Mouse (Mus musculus) hindbrain, embryonic 15.5 days (tissue): ENCODE data around the gene Nt5c3b. TPM values are rescaled to one million over a fixed set of nuclear protein-coding genes. Genes with fewer than 3 reads are reported as not detected.

Experiments used
- ATAC-seq: fragments of 200-750 bp; cut with Nextera tagmentation; 2 replicates; pipeline ENCODE4 v1.8.0; 2017; ENCODE audit warnings: low read depth, moderate number of reproducible peaks, moderate TSS enrichment; ENCODE audit not compliant: low FRiP score
- H3K27ac ChIP-seq: fragments of 300-500 bp; sonication (generic); replicated peaks from 2 replicates; pipeline ENCODE4 v1.5.1; 2015; ENCODE audit warnings: mild to moderate bottlenecking, inconsistent platforms
- H3K27me3 ChIP-seq: fragments of 300-500 bp; sonication (generic); 2 replicates; pipeline ENCODE4 v1.6.1; 2015; ENCODE audit warnings: control low read depth, inconsistent platforms
- H3K36me3 ChIP-seq: fragments of 300-500 bp; sonication (generic); 2 replicates; pipeline ENCODE4 v1.6.1; 2015; ENCODE audit warnings: control low read depth, inconsistent platforms
- H3K4me1 ChIP-seq: fragments of 300-500 bp; sonication (generic); replicated peaks from 2 replicates; pipeline ENCODE4 v1.6.1; 2015; ENCODE audit warnings: control low read depth, inconsistent platforms
- H3K4me2 ChIP-seq: fragments of 300-500 bp; sonication (generic); 2 replicates; pipeline ENCODE4 v1.6.1; 2015; ENCODE audit warnings: moderate library complexity, mild to moderate bottlenecking, inconsistent platforms
- H3K4me3 ChIP-seq: fragments of 300-500 bp; sonication (generic); 2 replicates; pipeline ENCODE4 v1.5.1; 2015; ENCODE audit warnings: mild to moderate bottlenecking, inconsistent platforms
- H3K9ac ChIP-seq: fragments of 300-500 bp; sonication (generic); 2 replicates; pipeline ENCODE4 v1.6.1; 2015; ENCODE audit warnings: inconsistent platforms
- H3K9me3 ChIP-seq: fragments of 300-500 bp; sonication (generic); 2 replicates; pipeline ENCODE4 v1.6.1; 2016; ENCODE audit warnings: control low read depth, inconsistent platforms
- WGBS: fragments of 180-500 bp; shearing (Covaris S2); methylation state at CpG from one replicate; pipeline ENCODE4 v1.1.7; 2015; 5-methylcytosine and 5-hydroxymethylcytosine counted together
- polyA plus RNA-seq: library from polyadenylated mRNA; unstranded; fragments of >200 nt; fragmentation: Nextera tagmentation; extraction: Ambion mirVana; gene quantifications from 2 replicates; pipeline ENCODE4 v1.2.1, GENCODE M21; 2015

Nt5c3b gene
- polyA plus RNA-seq, 1 experiment from 2014 or later, result 112 TPM

- ATAC-seq, result no peak
- 84% methylated on average over 8 of the region's 8 CpGs for WGBS
- Histone ChIP-seq H3K9ac (no peak overlapping the region), H3K27me3 (no peaks in the 10 kb centered on the region), H3K4me2 (no peak overlapping the region), H3K27ac (no peak overlapping the region), H3K36me3 (no peaks in the 10 kb centered on the region), H3K9me3 (no peaks in the 10 kb centered on the region), H3K4me1 (no peaks in the 10 kb centered on the region), H3K4me3 (no peak overlapping the region)
Observed at GRCm38 (mm10) chr11:100406273-100406672, 35.3 kb downstream of the Nt5c3b start.

GRCm38 (mm10) chr11:100404456-100405074 is 37.0 kb downstream of the Nt5c3b start:
- ATAC-seq, result no peak
- Histone ChIP-seq H3K9me3 (no peaks in the 10 kb centered on the region), H3K36me3 (no peaks in the 10 kb centered on the region), H3K27ac (no peak overlapping the region), H3K4me1 (no peaks in the 10 kb centered on the region), H3K27me3 (no peaks in the 10 kb centered on the region), H3K9ac (no peak overlapping the region), H3K4me3 (no peak overlapping the region), H3K4me2 (no peak overlapping the region)
- WGBS, result 90% methylated on average over 3 of the region's 3 CpGs

GRCm38 (mm10) chr11:100403445-100404134 is 38.0 kb downstream of the Nt5c3b start:
- Histone ChIP-seq H3K4me2 (no peak overlapping the region), H3K4me3 (no peak overlapping the region), H3K9me3 (no peaks in the 10 kb centered on the region), H3K27ac (no peak overlapping the region), H3K36me3 (no peaks in the 10 kb centered on the region), H3K9ac (no peak overlapping the region), H3K27me3 (no peaks in the 10 kb centered on the region), H3K4me1 (no peaks in the 10 kb centered on the region)
- WGBS, result 73% methylated on average over 10 of the region's 10 CpGs
- ATAC-seq, result no peak

GRCm38 (mm10) chr11:100402682-100403081 is 38.9 kb downstream of the Nt5c3b start:
- no peaks in the 10 kb centered on the region for H3K36me3 ChIP-seq
- H3K27ac ChIP-seq, result no peak overlapping the region
- no peak overlapping the region for H3K4me2 ChIP-seq
- no peaks in the 10 kb centered on the region for H3K9me3 ChIP-seq
- no peak overlapping the region for H3K9ac ChIP-seq
- no peak overlapping the region for H3K4me3 ChIP-seq
- 83% methylated on average over 2 of the region's 2 CpGs for WGBS
- no peak for ATAC-seq
- H3K27me3 ChIP-seq, result no peaks in the 10 kb centered on the region
- H3K4me1 ChIP-seq, result peaks cover 5% of the 10 kb centered on the region; the same call in 1 of the 2 replicates

GRCm38 (mm10) chr11:100402240-100402639 is 39.4 kb downstream of the Nt5c3b start:
- no peak overlapping the region for H3K27ac ChIP-seq
- H3K4me1 ChIP-seq, result peaks cover 6% of the 10 kb centered on the region
- H3K9me3 ChIP-seq, result no peaks in the 10 kb centered on the region
- no peaks in the 10 kb centered on the region for H3K36me3 ChIP-seq
- no peaks in the 10 kb centered on the region for H3K27me3 ChIP-seq
- H3K4me2 ChIP-seq, result no peak overlapping the region
- H3K9ac ChIP-seq, result no peak overlapping the region
- ATAC-seq, result no peak
- 46% methylated on average over 6 of the region's 6 CpGs for WGBS
- H3K4me3 ChIP-seq, result no peak overlapping the region

GRCm38 (mm10) chr11:100400842-100401241 is 40.8 kb downstream of the Nt5c3b start:
- ATAC-seq, result no peak
- 84% methylated on average over 6 of the region's 6 CpGs for WGBS

GRCm38 (mm10) chr11:100399727-100400538 is 41.7 kb downstream of the Nt5c3b start:
- 82% methylated on average over 12 of the region's 12 CpGs for WGBS
- Histone ChIP-seq H3K9me3 (no peaks in the 10 kb centered on the region), H3K4me1 (peaks cover 29% of the 10 kb centered on the region), H3K9ac (no peak overlapping the region), H3K36me3 (no peaks in the 10 kb centered on the region), H3K27ac (no peak overlapping the region), H3K27me3 (no peaks in the 10 kb centered on the region), H3K4me3 (no peak overlapping the region), H3K4me2 (no peak overlapping the region)
- no peak for ATAC-seq

More at GRCm38 (mm10) chr11:100400842-100401241, 40.8 kb downstream of the Nt5c3b start:
- peaks cover 20% of the 10 kb centered on the region for H3K4me1 ChIP-seq
- no peaks in the 10 kb centered on the region for H3K9me3 ChIP-seq
- H3K4me2 ChIP-seq, result no peak overlapping the region
- no peak overlapping the region for H3K27ac ChIP-seq
- H3K4me3 ChIP-seq, result no peak overlapping the region
- H3K9ac ChIP-seq, result no peak overlapping the region
- no peaks in the 10 kb centered on the region for H3K27me3 ChIP-seq
- H3K36me3 ChIP-seq, result no peaks in the 10 kb centered on the region

- no peak for ATAC-seq
- no peak overlapping the region for H3K4me2 ChIP-seq
- H3K9me3 ChIP-seq, result no peaks in the 10 kb centered on the region
- H3K9ac ChIP-seq, result no peak overlapping the region
- H3K27me3 ChIP-seq, result no peaks in the 10 kb centered on the region
- WGBS, result 80% methylated on average over 9 of the region's 9 CpGs
- H3K4me3 ChIP-seq, result no peak overlapping the region
- H3K4me1 ChIP-seq, result peaks cover 34% of the 10 kb centered on the region
- H3K36me3 ChIP-seq, result no peaks in the 10 kb centered on the region
- H3K27ac ChIP-seq, result no peak overlapping the region
Observed at GRCm38 (mm10) chr11:100399320-100399719, 42.3 kb downstream of the Nt5c3b start.

GRCm38 (mm10) chr11:100398517-100398916 is 43.1 kb downstream of the Nt5c3b start:
- H3K9ac ChIP-seq, result no peak overlapping the region
- H3K4me2 ChIP-seq, result 0 out of 2 replicates have a peak overlapping the region, but pooled peaks have one; percentile 77
- no peaks in the 10 kb centered on the region for H3K36me3 ChIP-seq
- no peak overlapping the region for H3K27ac ChIP-seq
- 95% methylated on average over 7 of the region's 7 CpGs for WGBS
- peaks cover 38% of the 10 kb centered on the region for H3K4me1 ChIP-seq
- no peak for ATAC-seq
- H3K9me3 ChIP-seq, result no peaks in the 10 kb centered on the region
- H3K27me3 ChIP-seq, result no peaks in the 10 kb centered on the region
- H3K4me3 ChIP-seq, result no peak overlapping the region

GRCm38 (mm10) chr11:100397600-100398389 is 43.8 kb downstream of the Nt5c3b start, which contains the start of gene Jup:
TSS of gene Jup (minus strand) at chr11:100397763.
- no peaks in the 10 kb centered on the region for H3K9me3 ChIP-seq
- peak within 1 kb of the TSS; percentile 77 for H3K4me2 ChIP-seq
- H3K36me3 ChIP-seq, result no peaks in the 10 kb centered on the region
- H3K4me3 ChIP-seq, result peak within 1 kb of the TSS; percentile 63
- peaks cover 44% of the 10 kb centered on the region for H3K4me1 ChIP-seq
- peak within 1 kb of the TSS; percentile 72 for H3K9ac ChIP-seq
- peak within 1 kb of the TSS; percentile 77 for H3K27ac ChIP-seq
- ATAC-seq, result peak; percentile 99
- WGBS, result 1% methylated on average over 37 of the region's 37 CpGs
- no peaks in the 10 kb centered on the region for H3K27me3 ChIP-seq

- H3K27ac ChIP-seq, result peak overlapping the region; percentile 77
- H3K9me3 ChIP-seq, result no peaks in the 10 kb centered on the region
- H3K27me3 ChIP-seq, result no peaks in the 10 kb centered on the region
- peak; percentile 13 for ATAC-seq
- H3K4me2 ChIP-seq, result peak overlapping the region; percentile 77
- H3K4me1 ChIP-seq, result peaks cover 47% of the 10 kb centered on the region
- peak overlapping the region; percentile 63 for H3K4me3 ChIP-seq
- H3K9ac ChIP-seq, result peak overlapping the region; percentile 72
- no peaks in the 10 kb centered on the region for H3K36me3 ChIP-seq
- WGBS, result 3% methylated on average over 37 of the region's 42 CpGs
Observed at GRCm38 (mm10) chr11:100396886-100397599, 44.6 kb downstream of the Nt5c3b start.
